Mouse (Mus musculus) lung, postnatal 0 days (tissue): ENCODE data around the gene Lingo3.

Source experiments
- CTCF ChIP-seq: IDR thresholded peaks from 2 replicates; pipeline ENCODE4 v1.5.1; 2016; ENCODE audit warnings: antibody characterized with exemption, mild to moderate bottlenecking
- EP300 ChIP-seq: IDR thresholded peaks from 2 replicates; pipeline ENCODE4 v1.6.1; 2016; ENCODE audit warnings: antibody characterized with exemption, mild to moderate bottlenecking, control low read depth

DNA sequence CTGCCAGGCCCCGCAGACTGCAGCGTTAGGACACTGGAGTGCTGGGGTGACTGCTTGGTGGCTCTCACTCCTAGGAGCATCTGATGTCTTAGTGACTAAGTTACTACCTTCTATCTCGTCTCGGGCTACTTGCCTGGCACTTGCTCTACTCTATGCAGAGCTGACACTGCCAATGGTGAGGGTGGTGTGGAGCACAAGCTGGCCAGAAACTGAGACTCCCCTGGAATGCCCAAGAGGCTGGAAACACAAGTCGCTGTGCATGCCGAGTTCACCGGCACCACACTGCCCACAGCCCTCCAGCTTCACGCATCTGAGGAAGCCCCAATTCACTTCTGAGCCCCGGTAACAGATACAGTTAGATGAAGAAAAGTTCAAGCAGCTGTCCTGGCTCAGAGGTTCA lies 30.2 kb upstream of the Lingo3 start:
- TF ChIP-seq EP300: no peak
- no peak for TF ChIP-seq CTCF
